Mouse (Mus musculus) cerebellum, adult 2 months (tissue): ENCODE results near the gene Tmcc3.

ENCODE experiments used
- CTCF ChIP-seq: fragments of 200-500 bp; IDR thresholded peaks from 2 replicates; pipeline ENCODE4 v1.5.1; 2011; ENCODE audit warnings: low read depth, mild to moderate bottlenecking, control low read depth, low read length, moderate library complexity, borderline replicate concordance; ENCODE audit not compliant: insufficient read depth
- POLR2A ChIP-seq: fragments of 200-500 bp; IDR thresholded peaks from 2 replicates; pipeline ENCODE4 v1.6.1; 2011; ENCODE audit warnings: low read length, control low read depth, borderline replicate concordance; ENCODE audit not compliant: insufficient read depth

DNA sequence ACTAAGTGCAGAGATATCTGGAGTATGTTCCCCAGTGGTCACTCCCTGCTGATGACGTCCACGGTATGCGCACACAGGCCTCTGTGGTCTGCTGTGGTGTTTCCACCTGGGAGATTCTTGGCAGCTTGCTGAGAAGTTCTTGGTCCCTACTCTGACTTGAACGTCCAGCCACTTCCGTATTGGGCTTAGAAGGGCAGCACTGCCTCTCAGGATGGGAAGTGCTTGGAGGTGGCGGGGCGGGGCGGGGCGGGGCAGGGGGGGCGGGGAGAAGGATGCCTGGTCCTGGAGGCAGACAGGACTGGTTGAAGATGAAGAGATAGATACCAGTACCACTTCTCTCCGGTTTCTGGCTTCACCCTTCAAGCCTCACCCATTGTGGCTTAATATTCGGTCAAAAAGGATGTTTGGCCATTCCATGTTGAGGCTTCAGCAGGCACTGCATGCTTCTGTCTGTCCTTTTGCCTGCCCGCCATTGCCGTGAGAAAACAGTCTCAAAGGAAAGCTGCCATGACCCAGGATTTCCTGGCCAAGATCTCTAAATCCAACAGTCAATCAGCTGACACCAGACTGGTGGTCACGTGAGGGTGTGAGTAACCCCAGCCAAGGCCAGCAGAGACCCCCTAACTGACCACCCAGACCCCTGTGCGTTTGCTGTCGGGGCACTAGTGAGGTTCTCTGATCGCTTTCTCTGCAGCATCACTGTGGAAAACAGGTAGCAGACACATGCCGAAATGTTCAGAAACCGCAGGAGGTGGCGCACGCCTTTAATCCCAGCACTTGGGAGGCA, 33.1 kb downstream of the Tmcc3 start:
- TF ChIP-seq CTCF (no peak), POLR2A (no peak)
